Mouse (Mus musculus) bone marrow macrophage, adult 2 months (primary cell): ENCODE data around the gene Slc22a20.

Experiments
- CTCF ChIP-seq: IDR thresholded peaks from 2 replicates; pipeline ENCODE4 v1.5.1; 2012; ENCODE audit warnings: low read depth, mild to moderate bottlenecking, low read length, moderate library complexity
- POLR2A ChIP-seq: IDR thresholded peaks from 2 replicates; pipeline ENCODE4 v1.6.1; 2012; ENCODE audit warnings: mild to moderate bottlenecking, low read depth, low read length, borderline replicate concordance

- TF ChIP-seq CTCF (no peak), POLR2A (no peak)
Observed at GRCm38 (mm10) chr19:5928104-5928503, 57.8 kb downstream of the Slc22a20 start.
